Mouse (Mus musculus) embryo, embryonic 11 days (tissue): ENCODE results near the gene Tap1.
"Not testable (repeated sequence)": the region's sequence is repeated elsewhere in the genome, so short reads cannot be mapped to it uniquely, and the experiment has no call there.

Source experiments
- DNase-seq: peaks from one replicate; pipeline ENCODE4 v3.0.0-alpha.2; 2015

Gene Tap1

DNA sequence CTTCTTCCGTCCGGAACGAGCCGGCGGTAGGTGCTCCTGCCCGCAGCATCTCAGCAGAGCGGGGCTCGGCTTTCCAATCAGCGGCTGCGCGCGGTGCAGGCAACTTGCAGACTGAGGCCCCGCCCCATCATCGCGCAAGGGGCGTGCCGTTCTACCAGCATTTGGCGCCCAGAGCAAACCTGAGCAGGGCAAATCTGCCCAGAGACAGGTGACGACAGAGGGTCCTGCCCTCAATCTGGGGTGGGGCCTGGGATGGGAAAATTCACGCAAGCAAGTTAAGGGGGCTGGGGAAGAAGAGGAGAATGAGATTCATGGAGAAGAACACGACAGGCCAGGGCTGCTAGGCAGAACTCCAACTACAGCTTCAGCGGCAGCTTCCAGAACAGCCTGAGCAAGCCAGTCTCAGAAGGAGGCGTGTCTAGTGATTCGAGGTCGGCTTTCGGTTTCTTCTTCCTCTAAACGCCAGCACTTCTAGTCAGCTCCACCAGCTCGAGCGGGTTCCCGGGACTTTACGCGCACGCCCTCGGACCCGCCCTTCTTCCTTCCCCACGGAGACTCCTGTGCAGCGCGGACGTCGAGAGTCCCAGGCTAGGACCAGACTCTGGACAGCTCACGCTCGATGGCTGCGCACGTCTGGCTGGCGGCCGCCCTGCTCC is at the start of gene Tap1, which contains the start of gene Psmb9:
Tap1 (plus strand) TSS at position 293 of the 656 bp plus-strand sequence.
Psmb9 (minus strand) TSS at position 504 of the 656 bp plus-strand sequence.
- peak; percentile 96 for DNase-seq

DNA sequence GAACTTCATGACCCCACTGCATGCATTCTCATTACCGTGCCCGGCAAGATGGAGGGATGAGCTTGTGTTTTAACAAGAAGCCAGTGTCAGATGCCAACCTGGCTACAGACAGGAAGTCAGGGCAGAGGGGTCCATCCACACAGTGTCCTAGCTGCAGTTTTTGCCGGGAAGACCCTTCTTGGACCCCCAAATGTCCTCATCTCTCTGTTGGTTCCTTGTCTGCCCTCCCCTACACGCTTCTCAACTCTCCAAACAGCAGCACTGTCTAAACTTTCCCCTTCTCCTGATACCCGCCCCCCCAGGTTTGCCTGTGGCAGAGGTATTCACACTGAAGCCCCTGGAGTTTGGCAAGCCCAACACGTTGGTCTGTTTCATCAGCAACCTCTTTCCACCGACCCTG is 49.8 kb upstream of the Tap1 start:
- no peak for DNase-seq

DNA sequence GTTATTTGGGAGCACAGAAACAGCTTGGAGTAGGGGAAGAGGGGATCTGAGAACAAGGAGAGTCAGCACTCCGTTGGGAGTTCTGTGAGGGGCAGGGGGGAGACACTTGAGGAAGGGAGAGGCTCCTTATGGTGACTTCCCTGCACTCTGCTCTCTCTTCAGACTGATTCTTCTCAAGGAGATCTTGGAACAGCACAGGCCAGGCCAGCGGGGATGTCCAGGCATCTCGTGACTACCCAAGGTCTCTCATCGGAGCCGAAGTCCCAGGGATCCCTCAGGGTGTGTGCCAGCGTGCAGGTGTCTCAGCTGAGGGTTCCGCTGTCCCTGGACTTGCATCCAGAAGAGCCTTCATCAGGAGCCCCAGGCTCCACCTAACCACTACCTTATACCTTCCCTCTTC is 48.7 kb upstream of the Tap1 start:
- DNase-seq, result no peak

DNA sequence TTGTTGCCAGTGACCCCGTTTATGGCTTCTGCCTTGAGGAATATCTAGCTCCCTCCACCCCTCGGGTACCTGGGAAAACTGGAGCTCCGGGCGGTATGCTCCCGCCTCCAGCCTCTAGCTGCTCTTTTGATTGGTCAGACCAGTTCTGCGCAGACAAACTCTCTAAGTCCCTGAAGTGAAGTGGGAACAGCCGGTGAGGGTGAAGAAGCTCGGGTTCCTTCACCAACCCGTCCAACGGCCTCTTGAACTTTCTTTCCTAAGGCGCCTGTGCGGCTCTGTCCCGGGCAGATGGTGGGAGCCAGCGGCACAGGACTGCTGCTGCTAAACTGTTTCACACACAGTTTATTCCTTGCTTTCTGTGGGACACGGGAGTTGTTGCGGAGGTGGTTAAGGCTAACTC is 47.9 kb upstream of the Tap1 start:
- DNase-seq, result peak; percentile 75

DNA sequence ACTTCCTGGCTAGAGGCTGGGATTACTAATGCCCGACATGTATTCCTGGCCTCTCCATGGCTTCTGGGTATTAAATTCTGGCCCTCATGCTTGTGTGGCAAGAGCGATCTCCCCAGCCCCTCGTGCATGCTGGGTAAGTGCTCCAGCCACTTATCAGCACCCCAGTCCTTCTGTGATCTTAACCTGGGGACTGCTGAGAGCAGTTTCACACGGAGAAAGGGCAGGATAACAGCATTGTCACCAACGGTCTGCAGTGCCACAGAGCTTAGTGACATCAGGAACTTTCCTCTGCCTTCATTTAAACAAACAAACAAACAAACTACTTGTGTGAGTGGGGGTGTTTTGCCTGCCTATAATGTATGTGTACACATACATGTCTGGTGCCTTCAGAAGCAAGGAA is 47.1 kb upstream of the Tap1 start:
- DNase-seq, result no peak

DNA sequence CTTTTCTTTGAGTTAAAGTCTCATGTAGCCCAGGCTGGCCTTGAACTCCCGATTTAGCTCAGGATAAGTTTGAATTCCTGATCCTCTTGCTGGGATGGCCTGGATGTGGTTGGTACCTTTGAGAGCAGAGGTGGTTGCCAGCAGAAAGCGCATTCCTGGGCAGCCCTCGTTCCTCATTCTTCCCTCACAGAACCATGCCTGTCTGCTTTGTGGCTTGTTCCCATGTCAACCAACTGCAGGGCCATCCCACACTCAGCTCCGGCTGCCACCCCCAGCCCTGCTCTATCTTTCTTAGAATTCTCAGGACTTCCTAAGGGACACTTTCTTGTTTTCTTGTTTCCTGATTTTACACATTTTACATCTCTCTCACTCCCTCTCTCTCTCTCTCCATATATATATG is 45.9 kb upstream of the Tap1 start:
- DNase-seq, result no peak

DNA sequence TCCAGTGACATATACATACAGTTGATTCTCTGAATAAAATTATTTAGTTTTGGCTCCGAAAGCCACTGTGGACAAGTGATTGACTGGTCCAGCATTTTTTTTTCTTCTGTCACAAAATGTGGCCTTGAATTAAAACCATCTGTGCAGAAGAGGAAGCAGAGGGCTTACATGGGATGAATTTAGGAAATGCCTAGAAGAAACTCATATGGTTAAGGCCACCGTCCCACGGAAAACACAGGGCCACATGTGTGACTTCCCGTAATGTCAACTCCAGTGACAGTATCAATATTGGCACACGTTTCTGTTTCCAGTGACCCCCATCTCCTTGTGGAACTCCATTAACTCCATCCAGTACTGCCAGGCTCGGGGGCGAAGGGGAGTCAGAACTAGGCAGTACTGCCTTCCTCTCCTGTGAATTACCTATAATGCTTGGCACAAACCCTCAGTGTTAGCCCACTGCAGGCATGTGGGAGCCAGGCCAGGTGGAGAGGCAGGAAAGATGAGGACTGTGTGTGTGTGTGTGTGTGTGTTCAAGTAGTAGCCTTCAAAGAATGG is 44.8 kb upstream of the Tap1 start:
- DNase-seq, result no peak

DNA sequence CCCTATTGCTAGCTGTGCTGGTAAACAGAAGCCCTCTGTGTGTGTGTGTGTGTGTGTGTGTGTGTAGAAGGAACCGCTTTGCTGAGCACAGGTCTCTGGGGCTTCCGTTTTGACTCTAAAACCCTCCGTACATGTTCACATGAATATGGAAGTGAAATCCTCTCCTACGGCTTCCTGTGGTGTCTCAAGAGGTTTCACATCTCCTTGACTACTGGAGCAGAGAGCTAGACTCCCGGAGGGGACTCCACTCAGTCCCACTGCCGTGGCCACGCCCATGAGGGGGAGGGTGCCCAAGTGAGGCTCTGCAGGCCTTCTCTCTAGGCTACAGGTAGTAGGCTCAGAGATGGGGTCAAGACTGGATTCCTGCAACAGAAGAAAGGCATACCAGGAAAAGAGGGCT is 44.3 kb upstream of the Tap1 start, which contains the start of gene H2-DMb2:
H2-DMb2 (plus strand) TSS at position 275 of the 400 bp plus-strand sequence.
- DNase-seq, result no peak

DNA sequence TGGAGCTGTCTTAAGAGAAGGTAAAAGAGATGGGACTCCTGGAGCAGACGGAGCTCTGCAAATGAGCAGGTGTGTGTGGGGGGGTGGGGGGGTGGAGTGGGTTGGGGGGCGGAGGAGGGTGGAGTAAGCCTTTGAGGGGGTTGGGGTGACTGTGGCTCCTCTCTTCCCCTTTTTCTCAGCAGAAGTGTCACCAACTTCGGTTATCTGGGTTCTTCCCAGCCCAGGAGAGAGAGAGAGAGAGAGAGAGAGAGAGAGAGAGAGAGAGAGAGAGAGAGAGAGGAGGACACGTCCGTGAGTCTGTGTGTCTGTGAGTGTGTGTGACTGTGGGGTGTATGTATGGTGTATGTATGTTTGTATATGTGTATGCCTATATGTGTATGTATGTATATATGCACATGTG is 43.9 kb upstream of the Tap1 start:
- DNase-seq, result no peak

DNA sequence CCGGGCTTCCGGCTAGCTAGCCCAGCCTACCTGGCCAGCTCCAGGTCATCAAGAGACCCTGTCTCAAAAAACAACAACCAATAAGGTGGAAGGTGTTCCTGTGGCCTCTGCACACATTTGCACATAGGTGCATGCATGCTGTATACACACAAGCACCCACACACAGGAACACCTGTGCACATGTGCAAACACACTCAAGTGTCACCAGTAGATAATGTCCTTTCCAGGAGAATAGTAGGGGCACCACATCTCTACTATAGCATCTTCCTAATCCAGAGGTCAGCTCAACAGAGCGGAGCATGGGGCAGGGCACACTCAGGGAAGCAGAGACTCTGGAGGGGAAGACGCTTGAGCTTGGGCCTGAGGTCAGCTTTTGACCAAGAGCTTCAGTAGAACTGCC is 43.1 kb upstream of the Tap1 start:
- DNase-seq, result not testable (repeated sequence)

DNA sequence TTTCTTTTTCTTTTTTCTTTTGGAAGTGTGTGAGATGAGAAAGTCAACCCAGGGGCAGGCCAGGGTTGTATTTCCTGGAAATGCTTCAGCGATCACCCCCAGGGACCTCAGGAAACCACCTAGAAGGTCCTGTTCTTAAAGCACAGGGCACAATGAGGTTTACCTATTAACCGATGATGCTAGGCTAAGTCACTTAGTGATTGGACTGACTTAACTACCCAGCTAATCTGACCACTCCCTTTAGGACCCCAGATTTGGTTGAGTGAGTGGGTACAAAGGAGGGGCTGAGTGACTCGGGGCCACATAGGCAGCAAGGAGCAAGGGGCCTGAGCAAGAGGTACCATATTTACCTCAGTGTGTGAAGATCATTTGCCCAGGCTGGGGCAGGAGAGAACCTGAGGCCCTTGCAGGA is 42.4 kb upstream of the Tap1 start:
- DNase-seq, result no peak

DNA sequence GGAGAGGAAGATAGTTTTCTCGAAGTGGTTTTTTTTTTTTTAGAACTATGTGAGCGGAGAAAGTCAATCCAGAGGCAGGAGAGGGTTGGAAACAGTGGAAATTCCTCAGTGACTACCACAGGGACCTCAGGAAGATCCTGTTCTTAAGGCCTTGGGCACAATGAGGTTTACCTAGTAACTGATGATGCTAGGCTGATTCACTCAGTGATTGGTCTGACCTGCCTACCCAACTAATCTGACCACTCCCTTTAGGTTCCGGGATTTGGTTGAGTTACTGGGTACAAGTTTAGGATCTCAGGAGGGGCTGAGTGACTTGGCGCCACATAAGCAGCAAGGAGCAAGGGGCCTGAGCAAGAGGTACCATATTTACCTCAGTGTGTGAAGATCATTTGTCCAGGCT is 34.4 kb upstream of the Tap1 start, which contains the start of gene H2-DMb1:
H2-DMb1 (plus strand) TSS at position 150 of the 400 bp plus-strand sequence.
- DNase-seq, result peak; percentile 39

DNA sequence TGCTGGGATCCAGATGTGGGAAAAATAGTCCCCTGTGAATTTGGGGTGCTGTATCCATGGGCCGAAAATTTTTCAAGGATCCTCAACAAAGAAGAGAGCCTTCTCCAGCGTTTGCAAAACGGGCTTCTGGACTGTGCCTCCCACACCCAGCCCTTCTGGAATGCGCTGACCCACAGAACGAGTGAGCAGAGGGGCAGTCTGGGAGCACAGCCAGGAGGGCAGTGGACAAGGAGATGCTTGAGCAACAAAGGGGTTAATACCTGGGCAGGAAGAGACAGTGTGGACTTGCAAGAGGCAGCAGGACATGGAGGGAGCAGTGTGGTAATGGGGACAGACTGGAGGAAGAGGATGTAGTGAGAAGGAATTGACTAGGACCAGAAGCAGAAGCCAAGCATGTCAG is 31.8 kb upstream of the Tap1 start:
- DNase-seq, result no peak

DNA sequence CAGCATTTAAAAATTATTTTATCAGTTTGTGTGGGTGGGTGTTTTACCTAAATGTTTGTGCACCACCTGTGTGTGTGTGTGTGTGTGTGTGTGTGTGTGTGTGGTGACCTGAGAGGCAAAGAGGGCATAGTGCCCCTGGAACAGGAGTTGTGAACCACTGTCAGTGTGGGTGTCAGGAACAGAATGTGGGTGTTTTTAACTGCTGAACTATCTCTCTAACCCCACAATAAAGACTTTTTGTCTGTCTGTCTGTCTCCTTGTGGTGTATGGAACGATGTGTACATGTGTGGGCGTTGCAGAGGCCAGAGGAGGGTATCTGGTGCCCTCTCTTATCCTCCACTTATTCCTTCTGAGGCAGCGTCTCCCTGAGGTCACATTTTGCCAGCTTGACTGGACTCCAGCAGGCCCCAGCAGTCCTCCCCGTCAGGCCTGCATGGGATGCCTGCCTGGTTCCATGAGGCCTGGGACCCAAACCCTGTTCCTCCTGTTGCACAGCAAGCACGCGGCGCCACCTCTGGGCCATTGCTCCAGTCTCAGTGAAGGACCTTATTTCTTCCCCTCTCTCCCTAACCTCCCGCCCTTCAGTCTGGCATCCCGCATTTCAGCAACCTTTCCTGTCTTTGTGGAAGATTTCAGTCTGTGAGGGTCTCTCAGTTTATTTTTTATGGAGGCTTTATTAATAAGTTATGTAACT is 23.0 kb upstream of the Tap1 start:
- DNase-seq, result peak; percentile 38

DNA sequence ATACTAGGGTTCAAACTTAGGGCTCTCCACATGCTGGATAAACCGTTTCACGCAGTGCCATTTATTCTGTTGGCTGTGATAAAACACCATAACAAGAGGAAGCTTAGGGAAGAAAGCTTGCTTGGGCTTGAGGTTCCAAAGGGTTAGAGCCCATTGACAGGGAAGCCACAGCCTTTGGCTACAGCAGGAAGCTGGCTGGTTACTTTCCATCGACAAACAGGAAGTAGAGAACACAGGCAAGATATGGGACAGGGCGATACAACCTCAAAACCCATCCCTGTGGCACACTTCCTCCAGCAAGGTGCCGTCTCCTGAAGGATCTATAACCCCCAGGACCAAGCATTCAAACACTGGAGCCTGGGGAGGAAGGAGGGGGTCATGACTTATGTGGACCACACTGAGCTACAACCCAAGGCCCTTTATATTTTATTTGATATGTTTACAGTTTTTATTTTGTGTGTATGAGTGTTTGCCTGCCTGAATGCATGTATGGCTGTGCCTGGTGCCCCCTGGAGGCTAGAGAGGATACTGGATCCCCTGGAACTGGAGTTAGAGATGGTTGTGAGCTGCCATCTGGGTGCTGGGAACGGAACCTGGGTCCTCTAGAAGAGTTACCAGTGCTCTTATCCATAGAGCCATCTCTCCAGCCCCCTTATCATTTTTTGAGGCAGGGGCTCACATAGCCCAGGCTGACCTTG is 22.2 kb upstream of the Tap1 start:
- DNase-seq, result no peak

DNA sequence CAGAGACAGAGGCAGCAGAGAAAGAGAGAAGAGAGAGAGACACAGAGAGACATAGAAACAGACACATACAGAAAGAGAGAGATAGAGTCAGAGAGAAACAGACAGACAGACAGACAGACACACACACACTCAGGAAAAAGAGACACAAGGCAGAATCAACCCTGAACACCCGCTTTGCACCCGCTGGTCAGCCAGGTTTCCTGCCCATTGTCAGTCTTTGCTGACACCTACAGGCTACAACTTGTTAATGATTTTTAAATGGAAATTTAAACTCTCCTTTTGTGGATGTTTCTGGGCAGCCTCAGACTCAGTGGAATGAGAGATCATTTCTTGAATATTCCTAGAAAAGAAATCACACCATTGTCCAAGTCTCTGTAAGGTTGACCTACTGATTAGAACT is 18.1 kb upstream of the Tap1 start:
- DNase-seq, result peak; percentile 69

DNA sequence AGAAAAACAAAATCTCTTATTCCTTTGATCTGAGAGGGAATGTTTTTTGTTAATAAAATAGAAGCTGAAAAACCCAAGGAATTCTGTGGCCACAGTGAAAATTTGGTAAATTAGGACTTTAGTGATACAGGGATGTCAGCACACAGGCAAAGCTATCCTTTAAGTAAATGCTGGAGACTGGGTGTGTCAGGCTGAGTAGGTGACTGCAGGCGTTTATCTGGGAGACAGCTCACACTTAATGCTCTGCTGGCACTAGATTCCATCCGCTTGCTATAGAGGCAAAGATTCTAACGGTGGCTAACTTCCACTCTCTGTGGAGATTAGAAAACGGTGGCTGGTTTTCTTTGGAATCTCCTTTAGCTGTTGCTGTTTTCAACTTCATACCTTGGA is 16.9 kb upstream of the Tap1 start:
- DNase-seq, result no peak

DNA sequence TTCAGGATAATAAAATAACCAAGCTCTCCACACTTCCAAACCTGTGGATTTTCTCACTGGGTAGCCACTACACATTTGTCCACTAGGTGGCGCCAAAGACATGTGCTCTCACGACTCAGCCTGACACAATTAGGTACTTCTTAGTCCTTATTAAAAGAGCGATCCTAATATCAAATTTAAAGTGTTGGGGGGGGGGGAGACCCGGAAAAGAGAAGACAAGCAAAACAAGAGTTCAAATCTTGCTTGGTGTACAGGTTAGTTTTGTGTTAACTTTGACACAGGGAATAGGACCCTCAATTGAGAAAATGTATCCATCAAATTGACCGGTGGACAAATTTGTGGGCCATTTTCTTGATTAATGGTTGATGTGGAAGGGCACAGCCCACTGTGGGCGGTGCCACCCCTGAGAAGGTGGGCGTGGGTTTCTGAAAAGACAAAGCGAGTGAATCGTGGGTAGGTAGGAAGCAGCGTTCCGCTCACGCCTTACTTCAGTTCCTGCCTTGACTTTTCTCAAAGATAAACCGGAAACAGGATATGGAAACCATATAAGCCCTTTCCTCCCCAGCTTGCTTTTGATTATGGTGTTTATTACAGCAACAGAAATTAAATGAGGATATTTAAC is 16.4 kb upstream of the Tap1 start:
- DNase-seq, result peak; percentile 79

DNA sequence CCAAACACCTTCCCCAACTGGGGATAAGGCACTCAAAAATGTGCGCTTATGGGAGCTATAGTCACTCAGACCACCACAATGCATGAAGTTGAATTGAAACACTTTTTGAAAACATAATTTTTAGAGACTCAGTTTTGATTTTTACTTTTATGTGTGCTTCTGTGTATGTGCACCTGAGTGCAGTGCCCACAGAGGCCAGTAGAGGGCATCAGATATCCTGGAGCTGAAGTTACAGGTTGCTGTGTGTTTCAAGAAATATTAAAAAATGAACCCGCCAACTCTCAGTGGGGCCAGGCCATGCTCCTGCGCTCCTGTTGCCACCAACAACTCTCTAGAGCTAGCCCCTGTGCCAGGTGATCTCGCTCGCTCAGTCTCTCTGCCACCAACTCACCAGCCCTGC is 14.8 kb upstream of the Tap1 start:
- no peak for DNase-seq

DNA sequence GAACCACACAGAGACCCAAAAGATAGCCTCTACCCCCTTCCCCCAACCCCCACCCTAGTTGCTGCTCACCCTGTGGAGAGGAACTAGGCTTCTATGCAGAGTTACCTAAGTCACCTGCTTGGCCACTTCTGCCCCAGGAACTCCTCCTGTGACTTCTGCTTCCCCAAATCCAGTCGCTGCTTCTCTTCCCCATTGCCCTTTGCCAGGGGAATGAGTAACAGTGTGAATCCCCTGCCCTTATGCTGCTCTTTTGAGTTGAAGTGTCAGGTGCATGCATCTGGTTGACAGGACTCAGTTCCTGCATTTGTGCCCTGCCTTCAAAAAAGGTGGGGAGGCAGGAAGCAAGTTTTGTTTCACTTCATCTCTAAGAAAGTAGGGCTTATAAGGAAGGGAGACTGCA is 13.3 kb upstream of the Tap1 start:
- no peak for DNase-seq

DNA sequence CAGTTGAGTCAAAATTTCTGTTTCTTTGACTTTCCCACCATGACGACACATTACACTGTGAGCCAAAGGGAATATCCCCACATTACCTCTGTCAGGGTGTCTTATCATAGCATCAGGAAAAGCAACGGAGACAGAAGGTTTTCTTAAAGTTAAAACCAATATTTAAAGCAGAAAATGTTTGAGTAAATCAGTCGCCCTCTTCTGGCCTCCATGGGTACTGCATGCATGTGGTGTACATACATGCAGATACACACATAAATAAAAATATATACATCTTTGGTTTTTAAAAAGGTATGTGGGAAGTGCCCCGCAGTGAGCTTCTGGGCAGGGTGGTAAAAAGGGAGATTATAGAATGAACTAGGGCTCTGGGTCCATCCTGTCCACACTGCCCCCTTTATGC is 10.2 kb upstream of the Tap1 start:
- no peak for DNase-seq

DNA sequence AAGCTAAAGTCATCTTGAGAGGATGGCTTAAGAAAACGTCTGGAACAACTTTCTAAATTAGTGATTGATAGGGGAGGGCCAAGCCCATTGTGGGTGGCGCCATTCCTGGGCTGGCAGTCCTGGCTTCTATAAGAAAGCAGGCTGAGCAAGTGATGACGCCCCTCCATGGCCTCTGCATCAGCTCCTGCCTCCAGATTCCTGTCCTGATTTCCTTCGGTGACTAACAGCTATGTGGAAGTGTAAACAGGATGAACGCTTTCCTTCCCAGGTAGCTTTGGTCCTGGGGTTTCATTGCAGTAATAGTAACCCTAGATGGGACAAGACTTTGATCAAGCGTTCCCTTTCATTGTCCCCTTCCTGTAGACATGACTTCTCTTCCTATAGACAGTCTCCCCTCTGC is 8.3 kb upstream of the Tap1 start:
- no peak for DNase-seq
